Mouse (Mus musculus) lung, adult 18-20 months (tissue): ENCODE measurements around the gene Gm21190.
"Not testable (repeated sequence)": the region's sequence is repeated elsewhere in the genome, so short reads cannot be mapped to it uniquely, and the experiment has no call there.

Experiments used
- DNase-seq, 2 experiments: peaks; one replicate each; pipeline ENCODE4 v3.0.0; 2022; ENCODE audit warnings: mixed read lengths in 2 of 2

Gene Gm21190

DNA sequence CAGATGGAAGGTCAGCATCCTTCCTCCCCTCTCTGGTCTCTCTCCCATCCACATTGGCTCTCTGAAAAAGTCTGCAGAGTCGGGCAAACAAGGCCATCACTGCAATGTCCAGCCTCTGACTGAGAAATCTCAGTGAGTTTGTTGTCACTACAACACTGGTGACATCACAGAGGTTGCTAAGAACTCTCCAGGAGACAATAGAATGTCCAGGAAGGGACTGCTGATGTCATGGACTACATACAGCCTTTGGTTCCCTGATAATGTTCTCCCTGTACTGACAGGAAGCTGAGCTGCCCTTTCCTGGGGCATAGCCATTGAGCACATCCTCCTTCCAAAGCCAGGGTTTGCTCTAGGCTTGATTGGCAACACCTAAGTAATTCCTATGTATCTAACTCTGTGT lies at the start of gene Gm21190:
Gene Gm21190 (minus strand): TSS at position 101 of the 400 bp plus-strand sequence.
- not testable (repeated sequence) for DNase-seq

DNA sequence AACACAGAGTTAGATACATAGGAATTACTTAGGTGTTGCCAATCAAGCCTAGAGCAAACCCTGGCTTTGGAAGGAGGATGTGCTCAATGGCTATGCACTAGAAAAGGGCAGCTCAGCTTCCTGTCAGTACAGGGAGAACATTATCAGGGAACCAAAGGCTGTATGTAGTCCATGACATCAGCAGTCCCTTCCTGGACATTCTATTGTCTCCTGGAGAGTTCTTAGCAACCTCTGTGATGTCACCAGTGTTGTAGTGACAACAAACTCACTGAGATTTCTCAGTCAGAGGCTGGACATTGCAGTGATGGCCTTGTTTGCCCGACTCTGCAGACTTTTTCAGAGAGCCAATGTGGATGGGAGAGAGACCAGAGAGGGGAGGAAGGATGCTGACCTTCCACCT lies 48.0 kb upstream of the Gm21190 start, which contains the start of gene Gm21083:
Gene Gm21083 (plus strand): TSS at position 301 of the 400 bp plus-strand sequence.
- DNase-seq: not testable (repeated sequence)

DNA sequence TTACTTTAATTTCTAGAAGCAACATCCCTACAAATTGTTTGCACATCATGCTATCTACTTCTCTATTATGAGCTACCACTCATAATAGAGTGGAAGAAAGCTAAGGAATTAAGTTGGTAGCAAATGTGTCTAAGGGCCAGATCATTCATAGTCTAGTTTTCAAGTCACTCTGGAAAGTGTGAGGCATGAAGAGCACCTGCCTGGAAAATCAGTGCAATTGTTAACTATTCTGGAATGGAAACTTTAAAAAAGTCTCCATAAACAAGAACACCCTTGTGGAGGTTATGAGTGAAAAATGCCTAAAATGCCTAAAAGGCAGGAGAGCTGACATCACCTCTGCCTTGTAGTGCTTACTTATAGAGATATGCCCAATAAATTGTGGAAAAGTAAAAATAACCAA lies 44.7 kb upstream of the Gm21190 start:
- not testable (repeated sequence) for DNase-seq

DNA sequence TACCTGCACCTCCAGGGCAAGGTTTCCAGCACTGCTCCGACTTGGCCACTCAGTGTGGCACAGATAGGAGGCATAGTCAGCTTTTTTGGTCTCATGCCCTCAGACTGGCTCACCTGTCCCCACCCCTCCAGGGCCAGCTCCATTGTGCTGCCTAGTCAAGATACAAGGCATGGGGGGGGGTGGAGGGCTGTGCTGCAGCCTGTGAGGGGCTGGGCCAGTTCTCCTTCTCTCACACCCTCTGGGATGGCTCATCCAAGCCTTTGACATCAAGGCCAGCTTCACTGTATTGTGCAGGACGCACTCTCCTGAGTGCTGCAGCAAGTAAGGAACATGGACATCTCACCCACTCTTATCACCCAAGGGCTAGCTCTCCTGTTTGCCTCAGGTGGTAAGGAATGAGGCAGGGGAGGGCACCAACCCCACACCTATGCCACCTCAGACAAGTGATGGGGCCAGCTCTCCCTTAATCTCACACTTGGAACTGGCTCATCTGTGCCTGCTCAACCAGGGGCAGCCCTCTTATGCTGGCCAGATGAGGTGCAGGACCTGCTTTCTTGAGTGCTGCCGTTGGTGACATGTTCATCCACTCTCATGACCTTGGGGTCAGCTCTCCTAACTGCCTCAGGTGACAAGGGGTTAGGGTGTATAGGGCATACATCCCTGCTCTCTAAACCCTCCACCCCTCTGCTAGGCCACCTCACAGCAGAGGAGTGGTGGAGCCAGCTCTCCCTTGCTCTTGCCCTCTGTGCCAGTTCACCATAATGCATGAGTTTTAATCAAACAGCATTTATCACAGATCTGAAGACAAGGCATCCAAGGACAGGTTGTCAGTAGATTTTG lies 32.6 kb upstream of the Gm21190 start:
- not testable (repeated sequence) for DNase-seq

DNA sequence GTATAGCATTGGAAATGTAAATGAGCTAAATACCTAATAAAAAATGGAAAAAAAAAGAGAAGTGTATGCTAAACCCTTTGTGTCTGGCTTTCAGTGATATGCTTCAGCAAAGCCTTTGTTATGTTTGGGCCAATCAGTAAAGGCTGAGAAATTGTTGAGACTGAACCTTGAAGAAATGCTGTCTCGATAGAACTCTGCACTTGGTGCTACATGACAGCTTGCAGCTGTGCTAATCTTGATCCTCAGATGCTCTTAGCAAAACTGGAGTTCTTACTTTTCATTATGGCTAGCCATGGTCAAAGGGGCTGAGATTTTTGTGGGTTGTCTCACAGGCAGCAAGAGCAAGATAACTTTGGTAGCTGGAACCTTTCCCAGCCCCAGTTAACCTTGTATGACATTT lies 29.6 kb upstream of the Gm21190 start:
- DNase-seq: peak in 1 of 2 experiments; percentile 0

DNA sequence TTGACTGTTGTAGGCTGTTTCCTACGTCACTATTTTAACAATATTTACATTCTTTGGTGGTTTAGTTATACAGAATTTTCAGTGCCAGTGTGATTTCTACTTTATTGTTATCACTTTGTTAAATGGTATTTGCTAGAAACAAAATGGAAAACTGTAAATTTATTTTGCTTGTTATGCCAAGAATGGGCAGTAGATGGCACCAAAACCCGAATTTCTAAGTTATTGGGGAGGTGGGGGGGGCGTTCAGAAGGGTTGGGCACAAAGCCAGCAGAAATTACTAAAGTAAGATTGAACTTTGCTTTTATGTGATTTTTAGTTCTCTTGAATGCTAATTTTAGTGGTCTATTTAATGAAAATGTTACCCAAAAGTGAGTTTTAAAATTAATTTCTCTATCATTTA lies 20.6 kb upstream of the Gm21190 start:
- DNase-seq: not testable (repeated sequence)

DNA sequence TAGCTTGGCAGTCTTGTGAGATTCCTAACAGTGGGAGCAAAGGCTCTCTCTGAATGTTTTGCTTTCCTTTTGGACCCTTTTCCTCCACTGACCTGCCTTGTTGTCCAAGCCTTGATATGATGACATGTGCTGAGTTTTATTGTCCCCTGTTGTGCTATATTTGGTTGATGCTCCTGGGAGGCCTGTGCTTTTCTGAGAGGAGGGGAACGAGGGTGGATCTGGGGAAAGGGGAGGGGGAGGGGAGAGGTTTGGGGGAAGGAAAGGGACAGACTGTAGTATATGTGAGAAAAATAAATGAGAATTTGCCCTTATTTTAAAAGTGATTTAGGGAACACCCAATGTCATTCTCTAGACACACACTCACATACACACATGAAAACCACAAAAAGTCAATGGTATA lies 20.1 kb upstream of the Gm21190 start:
- DNase-seq: not testable (repeated sequence)

DNA sequence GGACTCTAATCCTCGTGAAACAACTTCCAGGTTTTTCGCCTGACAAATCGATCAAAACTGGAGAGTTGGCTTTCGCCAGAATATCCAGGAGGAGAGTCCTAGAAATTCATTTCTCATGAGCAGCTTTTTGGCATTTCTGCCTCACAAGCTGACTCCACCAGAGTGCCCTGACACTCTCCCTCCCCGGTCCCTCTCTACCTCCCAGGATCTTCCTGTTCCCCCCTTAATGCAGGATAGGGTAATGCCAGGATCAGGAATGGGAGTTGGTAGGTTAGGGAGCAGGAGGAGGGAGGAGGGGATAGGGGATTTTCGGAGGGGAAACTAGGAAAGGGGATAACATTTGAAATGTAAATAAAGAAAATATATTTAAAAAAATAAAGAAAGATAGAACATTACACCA lies 19.6 kb upstream of the Gm21190 start:
- not testable (repeated sequence) for DNase-seq

DNA sequence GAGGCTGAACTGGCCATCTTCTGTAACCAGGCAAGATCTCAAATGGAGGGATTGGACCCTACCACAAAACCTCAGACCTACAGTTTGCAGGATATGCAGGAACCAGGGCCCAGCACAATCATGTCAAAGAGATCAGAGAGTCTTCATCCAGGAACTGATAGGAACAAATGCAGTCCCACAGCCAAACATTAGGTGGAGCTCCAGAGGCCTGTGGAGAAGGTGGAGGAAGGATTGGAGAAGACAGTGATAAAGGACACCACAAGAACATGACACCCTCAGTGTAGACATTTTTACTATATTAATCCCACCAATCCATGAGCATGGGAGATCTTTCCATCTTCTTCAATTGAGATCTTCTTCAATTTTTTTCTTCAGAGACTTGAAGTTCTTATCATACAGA lies 6.6 kb downstream of the Gm21190 start:
- not testable (repeated sequence) for DNase-seq

DNA sequence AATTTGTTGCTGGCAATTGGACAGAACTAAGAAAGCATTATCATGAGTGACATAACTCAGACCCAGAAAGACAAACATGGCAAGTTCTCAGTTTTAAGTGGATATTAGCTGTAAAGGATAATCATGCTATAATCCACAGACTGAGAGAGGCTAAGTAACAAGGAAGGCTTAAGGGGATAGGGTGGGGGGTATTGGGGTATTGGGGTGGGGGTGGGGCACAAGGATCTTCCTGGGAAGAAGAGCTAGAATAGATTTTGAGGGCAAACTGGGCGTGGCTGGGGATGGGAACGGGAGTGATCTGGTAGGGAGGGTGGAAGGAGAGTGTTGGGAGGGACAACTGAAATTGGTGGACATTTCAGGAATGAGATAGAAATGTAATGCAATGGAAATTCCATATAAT lies 7.0 kb downstream of the Gm21190 start:
- not testable (repeated sequence) for DNase-seq

DNA sequence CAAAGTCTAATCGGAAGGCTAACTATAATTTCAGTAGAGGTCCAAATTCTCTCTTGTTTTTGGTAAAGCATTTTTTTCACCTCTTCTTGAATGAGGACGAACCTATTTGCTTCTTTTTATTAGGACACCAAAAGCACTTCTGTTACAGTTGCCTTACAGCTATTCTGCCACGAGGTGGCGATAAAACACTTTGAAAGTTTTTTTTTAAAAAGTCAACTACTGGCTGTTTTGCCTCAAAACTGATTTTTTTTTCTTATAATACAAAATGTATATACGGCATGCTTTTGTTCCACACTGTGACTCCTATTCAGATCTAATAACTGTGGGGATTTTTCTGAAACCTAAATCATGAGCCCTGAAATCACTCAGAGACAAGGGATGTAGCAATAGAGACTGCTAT lies 8.6 kb downstream of the Gm21190 start:
- not testable (repeated sequence) for DNase-seq

DNA sequence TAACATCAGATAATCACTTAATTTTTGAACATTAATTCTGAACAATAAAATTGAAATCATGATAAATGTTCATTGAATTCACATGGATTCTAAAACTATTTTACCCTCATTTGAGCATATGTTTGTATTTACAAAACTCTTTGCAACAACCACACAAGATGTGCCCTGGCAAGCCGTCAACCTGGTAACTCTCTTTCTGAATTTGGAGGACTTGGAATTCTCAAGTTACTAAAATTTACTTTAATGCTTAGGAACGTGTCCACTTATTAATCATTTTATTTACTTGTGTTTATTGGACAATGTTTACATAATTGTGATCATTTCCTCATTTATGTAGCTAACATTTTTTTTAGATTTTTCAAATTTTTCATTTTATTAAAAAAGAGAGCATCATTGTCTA lies 11.9 kb downstream of the Gm21190 start:
- DNase-seq: not testable (repeated sequence)

DNA sequence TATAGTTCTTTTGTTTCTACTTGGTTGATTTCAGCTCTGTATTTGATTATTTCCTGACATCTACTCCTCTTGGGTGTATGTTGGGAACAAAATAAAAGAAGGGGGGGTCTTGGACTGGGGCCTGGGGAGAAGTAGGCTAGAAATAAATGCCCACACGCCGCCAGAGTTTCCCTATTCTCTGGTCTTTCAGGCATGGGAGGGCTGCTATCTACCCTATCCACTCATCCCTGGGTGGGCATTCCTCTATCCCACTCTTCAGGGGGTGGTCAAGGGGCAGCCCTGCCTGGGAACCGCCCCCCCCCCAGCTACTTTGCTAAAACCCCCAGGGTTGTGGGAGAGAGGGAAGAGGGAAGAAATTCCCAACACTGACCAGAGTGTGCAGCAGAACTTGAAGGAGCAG lies 16.8 kb downstream of the Gm21190 start:
- not testable (repeated sequence) for DNase-seq

DNA sequence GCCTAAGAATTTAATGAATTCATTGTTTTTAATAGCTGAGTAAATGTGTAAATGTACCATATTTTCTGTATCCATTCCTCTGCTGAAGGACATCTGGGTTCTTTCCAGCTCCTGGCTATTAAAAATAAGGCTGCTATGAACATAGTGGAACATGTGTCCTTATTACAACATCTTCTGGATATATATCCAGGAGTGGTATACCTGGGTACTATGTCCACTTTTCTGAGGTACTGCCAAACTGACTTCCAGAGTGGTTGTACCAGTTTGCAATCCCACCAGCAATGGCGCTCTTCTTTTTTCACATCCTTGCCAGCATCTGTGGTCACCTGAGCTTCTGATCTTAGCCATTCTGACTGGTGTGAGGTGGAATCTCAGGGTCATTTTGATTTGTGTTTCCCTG lies 19.1 kb downstream of the Gm21190 start:
- DNase-seq: not testable (repeated sequence)

DNA sequence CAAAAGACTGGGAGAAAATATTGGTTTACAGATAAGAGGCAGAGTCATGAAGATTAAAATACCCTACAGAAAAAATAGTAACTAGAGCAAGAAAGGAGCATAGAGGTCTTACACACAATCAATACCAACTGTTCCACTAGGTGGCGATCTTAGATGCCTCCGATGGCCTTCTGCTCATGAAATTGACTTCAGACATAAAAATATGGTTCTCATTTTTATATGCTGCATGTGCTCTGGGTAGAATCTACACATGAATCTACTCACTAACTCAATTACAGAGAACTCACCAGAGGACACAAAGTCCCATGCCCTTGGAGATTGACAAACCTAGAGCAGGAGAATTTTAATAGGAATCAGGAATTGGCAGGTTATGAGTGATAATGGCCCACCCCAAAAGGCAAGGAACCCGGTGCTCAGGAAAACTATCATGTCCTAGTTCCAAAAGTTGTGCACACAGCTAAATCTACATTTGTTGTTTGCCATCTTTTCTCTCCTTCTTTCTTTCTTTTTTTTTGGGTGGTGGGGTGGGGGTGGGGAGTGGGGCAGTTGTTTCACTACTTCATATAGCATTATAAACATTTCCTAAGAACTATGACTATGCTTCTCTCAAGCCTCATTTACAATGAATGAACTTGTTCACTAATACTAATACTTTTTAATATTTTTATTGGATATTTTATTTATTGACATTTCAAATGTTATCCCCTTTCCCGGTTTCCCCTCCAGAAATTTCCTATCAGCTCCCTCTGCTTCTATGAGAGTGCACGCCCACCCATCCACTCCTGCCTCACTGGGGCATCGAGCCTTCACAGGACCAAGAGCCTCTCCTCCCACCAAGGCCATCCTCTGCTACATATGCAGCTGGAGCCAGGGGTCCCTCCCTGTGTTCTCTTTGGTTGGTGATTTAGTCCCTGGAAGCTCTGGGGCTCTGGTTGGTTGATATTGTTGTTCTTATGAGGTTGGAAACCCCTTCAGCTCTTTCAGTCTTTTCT lies 20.3 kb downstream of the Gm21190 start:
- not testable (repeated sequence) for DNase-seq

DNA sequence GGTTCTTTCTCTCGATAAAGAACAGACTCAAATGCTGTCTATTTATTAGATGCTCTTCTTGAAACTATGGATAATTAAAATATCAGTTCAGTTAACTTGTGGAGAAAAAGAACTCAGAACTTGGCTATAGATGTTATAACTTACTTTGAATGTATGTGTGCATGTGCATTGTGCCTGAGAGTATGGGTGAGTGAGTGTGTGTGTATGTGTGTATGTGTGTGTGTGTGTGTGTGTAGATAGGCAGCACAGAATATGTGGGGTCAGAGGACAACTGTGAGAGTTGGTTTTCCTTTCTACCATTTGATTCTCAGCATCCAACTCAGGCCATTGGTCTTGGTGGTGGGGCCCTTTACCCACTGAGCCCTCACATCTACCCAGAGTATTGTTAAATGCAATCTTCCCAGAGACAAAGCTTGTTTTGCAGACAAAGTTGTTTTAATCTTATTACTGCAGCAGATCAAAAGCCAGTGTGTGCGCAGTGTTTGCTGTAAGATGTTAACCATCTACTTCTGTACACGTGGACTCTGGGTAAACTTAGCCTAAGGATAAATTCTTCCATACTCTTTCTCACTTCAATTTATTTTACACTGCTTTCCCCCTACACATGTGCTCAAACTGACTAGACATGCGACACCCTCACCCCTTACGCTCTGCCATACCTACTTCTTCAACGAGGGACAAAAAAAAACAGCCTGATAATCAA lies 21.1 kb downstream of the Gm21190 start:
- not testable (repeated sequence) for DNase-seq

DNA sequence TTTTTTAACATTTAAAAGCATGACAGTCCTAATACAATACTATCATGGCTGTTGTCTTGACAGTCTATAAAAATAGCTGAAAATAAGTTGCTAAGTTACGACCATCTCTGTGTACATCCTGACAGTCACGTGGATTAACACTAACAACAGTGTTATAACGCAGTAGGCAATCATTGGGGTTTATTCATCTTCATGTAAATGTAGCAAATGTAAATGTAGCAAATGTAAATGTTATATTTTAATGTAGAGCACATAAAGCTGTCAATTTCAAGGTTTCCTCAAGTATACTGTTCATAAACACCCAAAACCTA lies 21.8 kb downstream of the Gm21190 start:
- DNase-seq: no peak

DNA sequence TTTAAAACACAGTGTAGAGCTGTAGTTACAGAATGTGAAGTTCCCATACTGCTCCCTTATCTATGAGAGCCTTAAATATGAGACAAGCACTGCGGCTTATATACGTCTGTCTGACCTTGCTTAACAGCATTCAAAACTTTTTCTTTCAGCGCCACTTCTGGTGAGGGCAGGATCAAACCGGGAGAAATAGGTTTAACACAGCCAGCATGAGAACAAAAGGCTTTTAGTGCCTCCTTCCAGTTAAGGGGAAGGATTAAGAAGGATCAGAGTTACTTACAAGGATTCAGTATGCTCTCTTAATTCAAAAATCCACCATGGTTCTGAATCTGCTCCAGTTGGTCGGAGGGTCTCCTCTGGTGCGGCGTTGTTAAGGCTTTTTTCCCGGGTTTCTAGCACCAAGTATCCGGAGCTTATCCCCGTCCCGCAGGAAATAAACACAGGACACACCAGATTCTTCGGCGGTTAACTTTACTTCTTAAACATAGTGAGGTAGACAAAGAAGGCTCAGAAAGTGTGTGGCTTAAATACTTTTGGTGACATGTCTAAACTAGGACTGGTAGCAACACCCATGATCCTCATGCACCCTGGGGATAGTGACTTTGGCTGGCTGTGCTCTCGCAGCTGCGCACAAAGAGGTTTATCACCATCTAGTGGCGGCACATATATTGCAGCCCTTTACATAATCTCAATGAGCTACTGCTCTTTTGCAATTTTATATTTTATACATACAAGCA lies 22.3 kb downstream of the Gm21190 start:
- no peak for DNase-seq

DNA sequence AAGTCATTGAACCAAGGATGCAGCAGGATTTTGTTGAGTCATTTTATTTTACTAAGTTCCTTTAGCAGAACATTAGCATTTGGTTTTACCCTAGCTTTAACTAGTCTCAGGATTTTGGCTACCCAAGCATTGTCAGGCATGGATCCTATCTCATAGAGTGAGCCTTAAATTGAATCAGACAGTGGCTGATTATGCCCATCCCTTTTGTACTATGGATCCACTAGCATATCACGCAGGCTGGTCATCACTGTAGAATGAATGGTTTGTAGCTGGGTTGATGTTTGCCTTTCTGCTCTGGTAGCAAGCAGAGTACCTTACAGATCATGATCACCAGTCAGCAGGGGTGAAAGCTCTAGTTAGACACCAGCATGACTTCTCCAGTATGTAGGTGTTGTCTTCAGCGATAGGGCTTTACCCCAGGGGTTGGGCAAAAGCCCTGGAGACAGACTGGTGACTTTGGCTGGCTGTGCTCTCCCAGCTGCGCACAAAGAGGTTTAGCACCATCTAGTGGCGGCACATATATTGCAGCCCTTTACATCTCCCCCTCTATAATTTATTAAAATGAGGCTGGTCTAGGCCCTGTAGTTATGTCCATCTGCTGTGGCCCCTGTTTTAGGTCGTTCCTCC lies 30.1 kb downstream of the Gm21190 start:
- DNase-seq: peak; percentile 5 to 8

DNA sequence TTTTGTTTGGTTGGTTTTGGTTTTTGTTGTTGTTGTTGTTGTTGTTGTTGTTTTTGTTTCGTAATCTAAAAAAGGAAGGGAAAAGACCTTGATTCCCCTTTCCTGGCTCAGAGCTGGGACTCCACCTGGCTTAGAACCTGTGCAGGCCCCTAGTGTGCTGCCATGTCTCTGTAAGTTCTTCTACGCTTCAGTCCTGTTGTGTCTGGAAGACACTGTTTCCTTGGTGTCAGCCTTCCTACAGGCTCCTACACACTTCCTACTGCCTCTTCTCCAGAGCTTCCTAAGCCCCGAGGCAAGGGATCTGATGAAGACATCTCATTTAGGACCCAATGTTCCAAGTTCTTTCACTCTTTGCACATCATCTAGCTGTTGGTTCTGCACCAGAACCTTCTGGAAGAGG lies 30.7 kb downstream of the Gm21190 start:
- not testable (repeated sequence) for DNase-seq

DNA sequence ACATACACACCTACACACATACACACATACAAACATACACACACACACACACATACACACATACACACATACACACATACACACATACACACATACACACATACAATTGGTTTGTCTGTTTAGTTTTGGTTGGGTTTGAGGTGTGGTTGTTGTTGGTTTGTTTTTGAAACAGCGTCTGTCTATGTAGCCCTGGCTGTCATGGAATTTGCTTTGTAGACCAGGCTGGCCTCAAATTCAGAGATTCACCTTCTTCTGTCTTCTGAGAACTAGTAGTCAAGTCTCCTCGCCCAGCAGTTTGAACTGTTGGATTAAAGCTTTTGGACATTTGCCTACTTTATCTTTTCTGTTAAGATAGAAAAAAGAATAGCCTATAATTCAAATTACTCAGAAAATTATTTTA lies 38.1 kb downstream of the Gm21190 start:
- DNase-seq: not testable (repeated sequence)

DNA sequence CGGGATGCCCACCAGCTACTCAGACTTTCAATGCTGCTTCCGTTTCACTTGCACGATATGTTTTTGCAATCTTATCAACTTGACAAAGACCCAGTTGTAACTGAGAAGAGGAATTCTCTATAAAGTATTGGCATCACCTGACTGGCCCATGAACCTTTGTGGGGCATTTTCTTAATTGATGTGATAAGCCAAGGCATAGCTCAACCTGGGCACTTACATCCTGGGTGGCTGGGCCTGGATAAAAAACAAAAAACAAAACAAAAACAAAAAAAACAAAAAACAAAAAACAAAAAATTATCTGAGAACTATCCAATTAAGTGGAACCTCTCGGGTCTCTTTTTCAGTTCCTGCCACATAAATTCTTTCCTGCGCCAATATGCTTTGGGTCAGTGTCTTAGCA lies 40.3 kb downstream of the Gm21190 start:
- no peak for DNase-seq
